Mouse (Mus musculus) lung, adult 2 months (tissue): Measurements from ENCODE around the gene Foxj1. TPM values are rescaled to one million over a fixed set of nuclear protein-coding genes. Genes with fewer than 3 reads are reported as not detected.
"Not testable (repeated sequence)": the region's sequence is repeated elsewhere in the genome, so short reads cannot be mapped to it uniquely, and the experiment has no call there.

ENCODE experiments used
- DNase-seq: peaks from one replicate; pipeline ENCODE4 v3.0.0; 2022
- H3K4me1 ChIP-seq: fragments of 200-500 bp; 2 replicates; pipeline ENCODE4 v1.6.1; 2011; ENCODE audit warnings: low read length; ENCODE audit not compliant: control insufficient read depth, insufficient read depth
- H3K4me3 ChIP-seq: fragments of 200-500 bp; replicated peaks from 2 replicates; pipeline ENCODE3; 2011; ENCODE audit warnings: low read depth, mild to moderate bottlenecking, control low read depth, low read length; ENCODE audit errors: extremely low read depth
- CTCF ChIP-seq: fragments of 200-500 bp; IDR thresholded peaks from 2 replicates; pipeline ENCODE4 v1.5.1; 2011; ENCODE audit warnings: mild to moderate bottlenecking, low read length, control low read depth; ENCODE audit not compliant: insufficient read depth
- POLR2A ChIP-seq: fragments of 200-500 bp; IDR thresholded peaks from 2 replicates; pipeline ENCODE4 v1.6.1; 2011; ENCODE audit warnings: low read depth, mild to moderate bottlenecking, control low read depth, low read length, borderline replicate concordance; ENCODE audit errors: extremely low read depth
- WGBS: fragments of 180-500 bp; shearing (Covaris S2); methylation state at CpG from one replicate; pipeline ENCODE4 v1.1.7; 2018; 5-methylcytosine and 5-hydroxymethylcytosine counted together
- polyA plus RNA-seq: library from polyadenylated mRNA; depleted of rRNA; stranded (reverse); fragments of >200 nt; gene quantifications from 2 replicates; pipeline ENCODE4 v1.2.3, GENCODE M21; 2012; rRNA removed

The Foxj1 gene
- polyA plus RNA-seq, result 78.4 and 114 TPM in 2 replicates

- under 1% methylated on average over 61 of the region's 61 CpGs for WGBS
- TF ChIP-seq CTCF, result peak; percentile 64
- no peak for TF ChIP-seq POLR2A
These were observed at the start of gene Foxj1 for GRCm38 (mm10) chr11:116335244-116336036. Gene Foxj1 (minus strand): TSS chr11:116335399.

DNA sequence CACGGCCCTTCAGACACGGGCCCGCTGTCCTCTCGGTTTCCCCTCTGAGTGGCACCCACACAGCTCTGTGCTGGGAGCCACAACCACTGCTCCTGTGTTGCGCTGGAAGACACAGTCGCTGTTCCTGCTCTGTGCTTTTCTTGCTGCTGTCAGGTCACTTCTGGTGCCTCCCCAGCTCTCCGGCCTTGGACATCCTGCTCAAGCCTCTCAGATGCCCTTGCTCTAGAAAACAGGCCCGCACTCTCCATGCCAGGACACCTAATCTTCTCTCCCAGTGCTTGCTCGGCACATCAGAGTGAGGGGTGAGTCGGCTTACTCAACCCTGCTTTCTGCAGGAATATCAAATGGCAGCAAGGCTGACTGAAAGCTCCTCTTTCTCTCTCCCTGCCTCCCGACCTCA is 49.0 kb upstream of the Foxj1 start:
- WGBS, result 88% methylated on average over 11 of the region's 11 CpGs
- no peak overlapping the region for H3K4me3 ChIP-seq
- 0 out of 2 replicates have a peak, but pooled peaks cover 3% of the 10 kb centered on the region for H3K4me1 ChIP-seq
- TF ChIP-seq POLR2A (no peak), CTCF (no peak)
- DNase-seq, result no peak

More at GRCm38 (mm10) chr11:116335244-116336036, at the start of gene Foxj1:
- peaks cover 3% of the 10 kb centered on the region for H3K4me1 ChIP-seq
- H3K4me3 ChIP-seq, result peak within 1 kb of the TSS; percentile 76
- DNase-seq, result peak; percentile 96

DNA sequence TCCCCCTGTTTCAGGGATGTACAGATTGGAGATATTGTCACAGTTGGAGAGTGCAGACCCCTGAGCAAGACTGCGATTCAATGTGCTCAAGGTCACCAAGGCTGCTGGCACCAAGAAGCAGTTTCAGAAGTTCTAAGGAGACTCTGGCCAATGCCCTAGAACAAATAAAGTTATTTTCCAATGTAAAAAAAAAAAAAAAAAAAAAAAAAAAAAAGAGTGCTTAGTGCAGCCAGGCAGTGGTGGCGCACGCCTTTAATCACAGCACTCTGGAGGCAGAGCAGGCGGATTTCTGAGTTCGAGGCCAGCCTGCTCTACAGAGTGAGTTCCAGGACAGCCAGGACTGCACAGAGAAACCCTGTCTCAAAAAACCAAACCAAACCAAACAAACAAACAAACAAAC is 47.9 kb upstream of the Foxj1 start:
- DNase-seq, H3K4me3 ChIP-seq, H3K4me1 ChIP-seq: not testable (repeated sequence)
- 85% methylated on average over 5 of the region's 5 CpGs for WGBS

DNA sequence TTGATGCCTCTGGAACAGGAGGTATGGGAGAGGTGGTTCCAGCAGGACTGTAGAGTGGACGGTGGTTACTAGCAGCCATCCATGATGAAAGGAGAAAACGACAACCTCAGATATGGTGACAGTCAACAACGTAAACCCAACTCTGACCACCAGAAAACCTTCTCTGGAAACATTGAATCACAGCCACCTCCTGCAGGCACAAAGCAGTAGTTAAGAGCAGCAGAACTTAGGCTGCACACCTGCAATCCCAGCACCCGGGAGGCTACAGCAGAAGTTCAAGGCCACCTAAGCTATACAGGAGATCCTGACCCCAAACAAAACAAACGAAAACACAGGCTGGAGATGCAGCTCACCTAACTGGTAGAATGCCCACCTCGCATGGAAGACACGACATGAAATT is 45.6 kb upstream of the Foxj1 start:
- no peak for DNase-seq
- TF ChIP-seq POLR2A, result no peak
- TF ChIP-seq CTCF, result no peak
- WGBS, result 78% methylated on average over 7 of the region's 7 CpGs
- no peaks in the 10 kb centered on the region for H3K4me1 ChIP-seq
- H3K4me3 ChIP-seq, result no peak overlapping the region

DNA sequence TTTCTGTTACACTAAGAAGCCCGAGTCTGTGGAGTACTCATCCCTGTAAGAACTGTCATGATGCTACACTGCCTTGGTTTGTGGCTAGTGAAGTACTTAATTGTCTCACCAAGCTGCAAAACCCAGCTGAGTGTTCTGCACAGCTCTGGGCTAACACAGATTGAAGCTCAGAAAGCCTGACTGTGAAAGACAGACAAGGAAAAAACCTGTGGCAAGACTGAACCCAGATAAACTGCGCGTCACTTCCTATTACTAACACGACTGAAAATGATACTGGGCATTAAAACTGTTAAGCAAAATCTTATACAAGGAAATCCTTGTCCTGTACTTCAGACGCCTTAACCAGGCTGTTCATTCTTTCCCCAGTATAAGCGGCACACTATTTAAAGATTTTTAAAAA is 44.3 kb upstream of the Foxj1 start:
- Histone ChIP-seq H3K4me3 (no peak overlapping the region), H3K4me1 (no peaks in the 10 kb centered on the region)
- TF ChIP-seq CTCF (no peak), POLR2A (no peak)
- no peak for DNase-seq
- WGBS, result 70% methylated on average over 6 of the region's 6 CpGs

DNA sequence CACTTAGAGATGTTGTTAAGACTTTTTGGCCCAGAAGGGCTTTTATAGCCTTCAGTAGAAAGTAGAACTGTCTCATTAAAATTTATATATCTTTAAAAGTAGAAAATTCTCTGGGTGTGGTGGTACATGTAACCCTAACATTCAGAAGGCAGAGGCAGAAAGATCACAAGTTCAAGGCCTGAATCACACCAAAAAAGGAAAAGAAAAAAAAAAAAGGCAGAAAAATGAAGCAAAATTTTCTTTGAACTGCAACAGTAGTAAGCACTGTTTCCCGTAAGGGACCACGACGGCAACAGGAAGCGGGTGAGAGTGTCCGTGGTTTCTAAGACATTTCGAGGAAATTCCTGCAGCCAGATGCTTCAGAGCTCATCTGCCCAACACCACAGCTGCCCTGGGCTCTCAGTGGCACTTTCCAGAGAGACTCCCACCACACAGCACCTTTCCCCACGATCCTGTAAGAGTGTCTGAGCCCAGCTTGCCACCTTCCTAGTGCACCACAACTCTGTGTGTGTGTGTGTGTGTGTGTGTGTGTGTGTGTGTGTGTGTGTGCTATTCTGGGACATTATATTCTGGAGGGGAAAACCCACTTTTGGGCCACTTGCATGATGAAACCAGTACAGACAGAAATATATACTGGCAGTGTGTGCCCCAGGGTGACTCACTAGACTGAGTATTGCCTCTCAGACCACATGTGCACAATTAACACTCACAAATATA is 41.9 kb upstream of the Foxj1 start:
- no peak for TF ChIP-seq CTCF
- no peak for TF ChIP-seq POLR2A
- Histone ChIP-seq H3K4me3 (no peak overlapping the region), H3K4me1 (no peaks in the 10 kb centered on the region)
- DNase-seq, result no peak
- WGBS, result 38% methylated on average over 7 of the region's 7 CpGs

GRCm38 (mm10) chr11:116371894-116372450 is 36.8 kb upstream of the Foxj1 start:
- DNase-seq, result no peak
- Histone ChIP-seq H3K4me1 (peaks cover 2% of the 10 kb centered on the region; the same call in 1 of the 2 replicates), H3K4me3 (no peak overlapping the region)
- no peak for TF ChIP-seq CTCF
- TF ChIP-seq POLR2A, result no peak
- 81% methylated on average over 4 of the region's 4 CpGs for WGBS

GRCm38 (mm10) chr11:116369633-116370032 is 34.4 kb upstream of the Foxj1 start:
- 31% methylated on average over 5 of the region's 5 CpGs for WGBS
- H3K4me1 ChIP-seq, result peaks cover 2% of the 10 kb centered on the region; the same call in 1 of the 2 replicates
- DNase-seq, result no peak
- no peak for TF ChIP-seq POLR2A
- TF ChIP-seq CTCF, result no peak
- no peak overlapping the region for H3K4me3 ChIP-seq

DNA sequence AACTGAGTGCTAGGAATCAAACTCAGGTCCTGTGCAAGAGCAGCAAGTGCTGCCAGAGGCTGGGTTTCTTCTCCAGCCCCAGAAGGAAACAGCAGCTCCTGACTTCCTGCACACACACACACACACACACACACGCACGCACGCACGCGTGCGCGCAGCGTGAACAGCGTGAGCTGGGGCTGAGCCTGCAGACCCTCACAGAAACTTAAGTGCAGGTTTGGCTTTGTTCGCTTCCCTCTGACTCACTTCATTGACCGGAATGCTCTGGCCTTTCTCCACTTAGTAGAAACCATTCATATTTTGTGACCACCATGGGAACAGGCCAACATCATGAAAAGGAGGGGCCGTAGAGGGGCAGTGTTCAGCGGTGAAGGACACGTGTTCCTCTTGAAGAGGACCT is 33.9 kb upstream of the Foxj1 start:
- Histone ChIP-seq H3K4me3 (no peak overlapping the region), H3K4me1 (peaks cover 2% of the 10 kb centered on the region; the same call in 1 of the 2 replicates)
- TF ChIP-seq POLR2A (no peak), CTCF (no peak)
- no peak for DNase-seq
- WGBS, result 84% methylated on average over 14 of the region's 14 CpGs

- peaks cover 2% of the 10 kb centered on the region; the same call in 1 of the 2 replicates for H3K4me1 ChIP-seq
- DNase-seq, result peak; percentile 83
- no peak overlapping the region for H3K4me3 ChIP-seq
- 26% methylated on average over 9 of the region's 9 CpGs for WGBS
- TF ChIP-seq CTCF (peak; percentile 98), POLR2A (peak; percentile 10; the same call in 1 of the 2 replicates)
These were observed 32.9 kb upstream of the Foxj1 start for GRCm38 (mm10) chr11:116368116-116368515.
